Mouse (Mus musculus) adipocyte (in vitro differentiated cells): Measurements from ENCODE around the gene Nipa2.
"Not testable (repeated sequence)": the region's sequence is repeated elsewhere in the genome, so short reads cannot be mapped to it uniquely, and the experiment has no call there.

Source experiments
- DNase-seq: peaks from one replicate; pipeline ENCODE4 v3.0.0-alpha.2; 2016; ENCODE audit warnings: low spot score

The Nipa2 gene

DNA sequence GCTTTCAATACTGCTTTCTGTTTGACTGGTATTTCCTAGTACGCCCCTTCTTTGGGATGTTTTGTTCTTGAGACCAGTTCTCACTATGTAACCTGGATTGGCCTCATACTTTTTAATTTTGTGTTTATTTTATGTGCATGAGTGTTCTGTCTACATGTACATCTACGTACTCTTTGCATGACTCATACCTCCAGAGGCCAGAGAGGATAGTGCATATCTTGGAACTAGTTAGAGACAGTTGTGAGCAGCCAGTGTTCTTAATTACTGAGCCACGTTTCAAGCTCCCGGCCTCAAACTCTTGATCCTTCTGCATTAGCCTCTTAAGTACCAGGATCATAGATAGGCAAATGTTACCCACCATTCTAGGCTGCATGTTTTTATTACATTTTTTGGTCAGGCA, 23.9 kb downstream of the Nipa2 start:
- no peak for DNase-seq

DNA sequence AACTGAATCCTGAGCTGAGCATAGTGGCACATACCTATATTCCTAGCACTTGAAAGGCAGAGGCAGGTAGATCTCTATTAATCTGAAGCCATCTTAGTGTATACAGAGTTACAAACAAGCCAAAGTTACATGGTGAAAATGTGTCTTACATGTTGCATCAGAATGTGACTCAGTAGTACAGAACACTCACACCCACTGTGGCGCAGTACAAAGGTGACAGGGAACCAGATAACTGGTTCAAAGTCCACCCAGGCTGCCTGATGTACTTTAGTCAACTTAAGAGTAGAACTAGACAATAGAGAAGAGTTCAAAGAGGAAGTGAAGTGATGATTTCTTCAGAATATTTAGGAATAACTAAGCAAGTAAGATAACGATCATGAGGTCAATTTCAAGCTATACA, 27.3 kb downstream of the Nipa2 start:
- no peak for DNase-seq

DNA sequence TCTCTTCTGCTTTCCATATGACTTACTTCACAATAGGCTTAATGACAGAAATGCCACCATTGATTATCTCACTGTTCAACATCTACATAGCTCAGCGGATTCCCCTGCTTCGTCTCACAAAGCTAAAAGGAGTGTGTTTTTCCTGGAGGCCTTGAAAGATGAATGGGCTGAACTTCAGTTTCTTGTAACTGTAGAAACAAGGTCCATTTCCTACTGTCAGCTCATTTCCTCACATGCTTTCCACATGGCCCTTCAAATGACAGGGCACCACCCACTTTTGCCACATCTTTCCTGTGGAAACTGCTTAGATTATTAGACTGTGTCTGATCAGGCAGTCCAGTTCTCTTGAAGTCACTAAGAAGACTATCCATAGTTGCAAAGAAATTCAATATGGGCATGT, 33.6 kb downstream of the Nipa2 start:
- DNase-seq: no peak

DNA sequence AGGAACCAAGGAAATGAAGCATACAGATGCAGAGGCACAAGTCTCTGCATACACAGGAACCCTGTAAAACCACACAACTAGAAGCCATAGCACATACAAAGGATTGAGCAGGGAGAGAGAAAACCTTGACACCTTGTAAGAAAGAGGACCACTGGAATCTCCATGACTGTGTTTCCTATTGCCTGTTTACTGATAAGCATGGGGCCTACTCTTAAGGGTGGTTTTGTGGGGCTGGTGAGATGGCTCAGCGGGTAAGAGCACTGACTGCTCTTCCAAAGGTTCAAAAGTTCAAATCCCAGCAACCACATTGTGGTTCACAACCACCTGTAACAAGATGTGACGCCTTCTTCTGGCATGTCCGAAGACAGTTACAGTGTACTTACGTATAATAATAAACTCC, 35.0 kb downstream of the Nipa2 start:
- DNase-seq: no peak

DNA sequence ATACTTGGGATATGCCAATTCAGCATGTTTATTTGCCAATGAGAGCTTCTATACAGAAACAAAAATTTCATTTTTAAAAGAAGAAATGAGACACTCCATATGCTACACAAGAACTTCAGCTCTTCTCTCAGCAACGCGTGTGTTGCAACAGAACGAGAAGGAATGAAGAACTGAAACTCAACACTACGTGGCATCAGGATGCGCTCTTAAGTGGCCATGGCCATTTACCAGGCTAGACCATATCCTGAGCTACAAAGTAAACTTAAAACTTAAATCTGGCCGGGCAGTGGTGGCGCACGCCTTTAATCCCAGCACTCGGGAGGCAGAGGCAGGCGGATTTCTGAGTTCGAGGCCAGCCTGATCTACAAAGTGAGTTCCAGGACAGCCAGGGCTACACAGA, 43.9 kb downstream of the Nipa2 start:
- not testable (repeated sequence) for DNase-seq

DNA sequence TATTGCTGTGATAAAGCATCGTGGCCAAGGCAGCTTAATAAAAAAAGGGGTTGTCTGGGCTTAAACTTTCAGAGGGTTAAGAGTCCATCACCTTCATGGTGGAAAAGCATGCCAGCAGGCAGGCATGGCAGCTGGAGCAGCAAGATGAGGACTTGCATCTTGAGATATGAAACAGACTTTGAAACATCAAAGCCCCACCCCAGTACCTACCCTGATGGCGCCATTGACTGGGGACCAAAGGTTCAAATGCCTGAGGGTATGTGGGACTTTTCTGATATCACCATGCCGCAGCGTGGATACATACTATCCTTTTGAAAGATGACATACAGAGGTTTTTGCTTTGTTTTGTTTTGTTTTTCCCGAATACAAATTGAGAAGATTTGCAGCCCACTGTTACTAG, 50.2 kb downstream of the Nipa2 start:
- no peak for DNase-seq

DNA sequence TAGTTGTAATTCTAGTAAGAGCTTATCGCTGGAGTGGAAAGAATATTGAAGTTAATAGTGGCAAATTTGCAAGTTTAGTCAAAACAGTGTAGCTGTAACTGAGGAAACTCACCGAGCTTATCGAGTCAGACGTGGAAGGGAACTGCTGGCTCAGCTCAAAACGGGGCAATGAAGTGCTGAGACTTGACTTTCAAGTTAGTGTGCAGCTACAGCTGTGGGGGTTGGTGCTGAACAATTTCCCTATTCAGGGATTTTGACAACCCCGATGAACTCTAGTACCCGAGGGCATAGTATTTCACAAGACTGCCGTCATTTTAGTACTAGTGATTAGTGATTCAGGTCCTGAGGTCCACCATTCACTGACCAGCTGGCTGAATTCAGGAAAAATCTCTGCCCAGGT, 50.9 kb downstream of the Nipa2 start:
- no peak for DNase-seq

DNA sequence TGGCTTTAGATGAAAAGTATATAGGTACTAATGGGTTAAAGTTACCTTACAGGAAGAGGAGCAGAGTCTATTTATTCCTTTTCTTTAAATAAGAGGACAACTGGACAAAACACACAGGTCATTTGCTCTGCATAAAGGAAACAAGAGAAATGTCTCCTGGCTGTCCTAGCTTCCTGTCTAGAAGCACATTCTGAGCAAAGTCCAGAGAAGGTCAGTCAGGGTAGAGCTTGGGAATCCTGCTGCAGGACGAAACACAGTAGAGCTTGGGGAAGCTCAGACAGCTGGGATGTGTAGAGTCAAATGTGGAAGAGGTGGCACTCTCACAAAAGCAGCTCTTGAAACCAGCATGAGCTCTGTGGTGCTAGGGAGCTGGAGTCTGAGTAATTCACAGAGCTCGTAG, 51.9 kb downstream of the Nipa2 start:
- no peak for DNase-seq

DNA sequence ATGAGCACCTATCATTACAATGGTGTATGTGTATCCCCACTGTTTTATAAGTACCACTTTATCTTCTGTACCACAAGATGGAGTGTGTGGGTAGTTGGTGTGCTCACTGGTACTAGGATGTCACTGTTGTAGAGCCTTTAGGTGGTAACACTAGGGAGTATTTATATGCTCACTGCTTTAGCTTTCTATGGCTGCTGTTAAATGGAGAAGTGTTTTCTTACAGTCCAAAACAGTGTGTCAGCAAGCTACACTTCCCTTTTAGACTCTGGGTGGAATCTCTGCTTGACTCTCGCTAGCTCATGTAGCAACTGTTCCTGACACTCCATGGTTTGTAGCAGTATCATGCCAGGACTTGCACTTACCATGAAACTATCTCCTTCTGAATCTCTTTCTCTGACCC, 52.8 kb downstream of the Nipa2 start:
- DNase-seq: no peak

DNA sequence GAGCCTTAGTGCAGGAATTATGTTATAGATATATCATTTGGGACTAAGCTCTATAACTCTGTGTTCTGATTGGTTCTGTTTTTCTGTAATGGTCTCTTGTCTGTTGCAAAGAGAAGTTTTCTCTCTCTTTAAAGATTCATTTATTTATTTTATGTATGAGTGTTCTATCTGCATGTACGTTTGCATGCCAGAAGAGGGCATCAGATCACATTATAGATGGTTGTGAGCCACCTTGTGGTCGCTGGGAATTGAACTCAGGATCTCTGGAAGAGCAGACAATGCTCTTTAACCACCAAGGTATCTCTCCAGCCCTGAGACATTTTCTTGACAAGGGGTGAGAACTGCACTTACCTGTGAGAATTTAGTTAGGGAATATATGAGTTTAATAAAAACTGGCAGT, 56.8 kb downstream of the Nipa2 start:
- DNase-seq: no peak

DNA sequence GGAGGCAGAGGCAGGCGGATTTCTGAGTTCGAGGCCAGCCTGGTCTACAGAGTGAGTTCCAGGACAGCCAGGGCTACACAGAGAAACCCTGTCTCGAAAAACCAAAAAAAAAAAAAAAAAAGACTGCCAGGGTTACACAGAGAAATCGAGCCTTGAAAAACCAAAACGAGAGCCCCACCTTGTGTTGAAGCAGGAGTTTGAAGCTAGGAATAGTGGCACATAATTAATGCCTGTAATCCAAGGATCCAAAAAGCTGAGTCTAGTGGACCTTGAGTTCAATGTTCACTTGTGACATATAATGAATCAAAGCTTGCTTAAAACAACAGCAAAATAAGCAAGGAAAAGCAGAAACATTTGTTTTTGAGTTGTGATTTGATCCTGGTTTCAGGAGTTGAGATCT, 58.5 kb downstream of the Nipa2 start:
- DNase-seq: peak; percentile 2

DNA sequence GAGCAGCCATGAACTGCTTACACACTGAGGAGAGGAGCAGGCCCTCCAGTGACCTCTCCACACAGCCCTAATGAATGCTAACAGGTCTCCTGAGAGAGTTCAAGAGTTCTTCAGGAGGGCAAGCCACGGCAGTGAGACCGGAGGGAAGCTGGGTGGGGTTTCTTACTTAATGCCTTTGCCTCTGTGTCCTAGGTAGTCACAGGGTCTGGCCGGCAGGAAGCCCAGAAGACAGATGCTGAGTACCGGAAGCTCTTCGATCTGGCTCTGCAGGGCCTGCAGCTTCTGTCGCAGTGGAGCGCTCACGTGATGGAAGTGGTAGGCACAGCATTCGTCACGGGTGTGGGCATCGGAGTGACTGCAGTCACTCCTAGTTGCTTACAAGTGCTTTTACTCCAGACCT, 70.5 kb downstream of the Nipa2 start:
- no peak for DNase-seq

DNA sequence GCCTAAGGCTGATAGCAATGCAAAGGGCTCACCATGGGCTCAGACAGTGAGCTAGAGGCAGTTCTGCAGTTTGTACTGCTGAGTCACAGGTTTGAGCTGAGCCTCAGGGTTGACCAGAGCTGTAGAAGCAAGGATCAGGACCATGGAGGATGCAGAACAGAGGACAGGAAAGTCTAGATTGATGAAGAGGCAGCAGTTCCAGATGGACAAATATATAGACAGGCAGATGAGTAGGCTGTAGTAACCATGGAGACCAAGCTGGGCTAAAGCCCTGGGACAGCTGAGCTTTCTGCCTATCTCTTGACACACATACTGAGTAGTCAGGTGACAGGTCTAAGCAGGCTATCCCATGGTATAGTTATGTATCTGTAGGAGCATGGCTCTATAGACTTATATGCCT, 71.5 kb downstream of the Nipa2 start:
- no peak for DNase-seq

DNA sequence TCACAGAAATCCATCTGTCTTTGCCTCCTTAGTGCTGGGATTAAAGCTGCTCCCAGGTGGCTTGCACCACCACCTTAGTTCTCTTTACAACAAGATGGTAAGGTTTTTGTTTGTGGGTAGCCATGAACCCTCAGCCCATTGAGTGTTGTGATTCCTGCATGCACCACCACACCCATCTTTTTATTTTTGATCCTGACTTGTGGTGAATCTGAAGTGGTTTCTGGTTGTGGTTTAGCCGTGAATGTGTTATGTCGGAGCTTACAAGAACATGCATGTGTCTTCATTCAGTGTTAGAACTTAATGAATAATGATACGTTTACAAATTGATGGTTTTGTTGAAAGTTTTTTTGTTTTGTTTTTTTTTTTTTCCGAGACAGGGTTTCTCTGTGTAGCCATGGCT, 72.3 kb downstream of the Nipa2 start:
- DNase-seq: no peak

DNA sequence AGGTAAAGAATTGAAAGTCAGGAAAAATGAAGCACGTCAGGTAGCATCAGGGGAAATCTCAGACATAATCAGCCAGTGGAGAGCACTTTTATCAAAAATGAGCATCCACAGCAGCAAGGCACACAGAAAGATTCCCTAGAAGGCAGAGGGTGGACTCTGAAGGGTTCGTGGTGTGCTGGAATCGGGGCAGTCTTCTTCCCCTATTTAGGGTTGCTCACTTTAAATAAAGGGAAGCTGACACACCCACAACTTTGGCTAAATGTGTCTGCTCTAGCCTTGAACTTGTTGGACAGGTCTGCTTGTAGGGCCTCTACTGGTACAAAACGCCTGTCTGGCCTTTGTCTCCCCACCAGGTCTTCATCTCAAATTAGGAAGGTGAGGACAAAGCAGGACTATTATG, 73.7 kb downstream of the Nipa2 start:
- DNase-seq: no peak
